Mouse (Mus musculus) neural tube, embryonic 11.5 days (tissue): ENCODE measurements around the gene Gm10306. TPM values are rescaled to one million over a fixed set of nuclear protein-coding genes. Genes with fewer than 3 reads are reported as not detected.

Experiments used
- ATAC-seq: fragments of 200-750 bp; cut with Nextera tagmentation; 2 replicates; pipeline ENCODE4 v1.8.0; 2017; ENCODE audit warnings: moderate number of reproducible peaks, mild to moderate bottlenecking, moderate TSS enrichment, moderate library complexity; ENCODE audit not compliant: insufficient read depth, low FRiP score, low TSS enrichment
- DNase-seq: peaks from one replicate; pipeline ENCODE4 v3.0.0-alpha.2; 2015; ENCODE audit warnings: low spot score
- H3K27ac ChIP-seq: fragments of 300-500 bp; sonication (generic); 2 replicates; pipeline ENCODE4 v1.5.1; 2014; ENCODE audit warnings: low read depth, mild to moderate bottlenecking, low read length
- H3K27me3 ChIP-seq: fragments of 300-500 bp; sonication (generic); 2 replicates; pipeline ENCODE4 v1.6.1; 2014; ENCODE audit warnings: mild to moderate bottlenecking, low read length, mixed read lengths; ENCODE audit not compliant: control insufficient read depth, insufficient read depth
- H3K36me3 ChIP-seq: fragments of 300-500 bp; sonication (generic); 2 replicates; pipeline ENCODE4 v1.6.1; 2014; ENCODE audit warnings: mild to moderate bottlenecking, low read length, moderate library complexity, mixed read lengths; ENCODE audit not compliant: control insufficient read depth, insufficient read depth
- H3K4me1 ChIP-seq: fragments of 300-500 bp; sonication (generic); 2 replicates; pipeline ENCODE4 v1.6.1; 2014; ENCODE audit warnings: low read length, mixed read lengths; ENCODE audit not compliant: control insufficient read depth, insufficient read depth
- H3K4me2 ChIP-seq: fragments of 300-500 bp; sonication (generic); 2 replicates; pipeline ENCODE4 v1.6.1; 2014; ENCODE audit warnings: low read depth, mild to moderate bottlenecking, moderate library complexity
- H3K4me3 ChIP-seq: fragments of 300-500 bp; sonication (generic); 2 replicates; pipeline ENCODE4 v1.5.1; 2014; ENCODE audit warnings: low read depth, low read length
- H3K9ac ChIP-seq: fragments of 300-500 bp; sonication (generic); 2 replicates; pipeline ENCODE4 v1.6.1; 2014; ENCODE audit warnings: mild to moderate bottlenecking, low read length
- H3K9me3 ChIP-seq: fragments of 300-500 bp; sonication (generic); 2 replicates; pipeline ENCODE4 v1.6.1; 2016; ENCODE audit warnings: low read length; ENCODE audit not compliant: control insufficient read depth
- WGBS: fragments of 180-500 bp; shearing (Covaris S2); extraction: QIAGEN DNeasy Blood & Tissue Kit; methylation state at CpG from one replicate; pipeline ENCODE4 v1.1.7; 2014; 5-methylcytosine and 5-hydroxymethylcytosine counted together
- polyA plus RNA-seq: library from polyadenylated mRNA; unstranded; fragments of >200 nt; fragmentation: Nextera tagmentation; extraction: Ambion mirVana; gene quantifications from 2 replicates; pipeline ENCODE4 v1.2.1, GENCODE M21; 2014

Gene Gm10306
- polyA plus RNA-seq, 1 experiment from 2014 or later, result not detected

GRCm38 (mm10) chr4:94557145-94557544, 799 bp downstream of the Gm10306 start:
- 82% methylated on average over 7 of the region's 7 CpGs for WGBS
- ATAC-seq, result no peak
- Histone ChIP-seq H3K27me3 (no peaks in the 10 kb centered on the region), H3K4me3 (no peak overlapping the region), H3K36me3 (no peaks in the 10 kb centered on the region), H3K4me2 (no peak overlapping the region), H3K4me1 (no peaks in the 10 kb centered on the region), H3K9me3 (no peaks in the 10 kb centered on the region), H3K9ac (no peak overlapping the region), H3K27ac (no peak overlapping the region)
- no peak for DNase-seq

- H3K27ac ChIP-seq, result no peak overlapping the region
- no peaks in the 10 kb centered on the region for H3K27me3 ChIP-seq
- H3K9ac ChIP-seq, result no peak overlapping the region
- H3K4me2 ChIP-seq, result no peak overlapping the region
- no peaks in the 10 kb centered on the region for H3K36me3 ChIP-seq
- H3K9me3 ChIP-seq, result no peaks in the 10 kb centered on the region
- H3K4me1 ChIP-seq, result no peaks in the 10 kb centered on the region
- ATAC-seq (no peak), DNase-seq (peak; percentile 11)
- no peak overlapping the region for H3K4me3 ChIP-seq
- WGBS, result 60% methylated on average over 2 of the region's 2 CpGs
Observed at GRCm38 (mm10) chr4:94559266-94559665, 2.9 kb downstream of the Gm10306 start.

- no peak for ATAC-seq
- Histone ChIP-seq H3K4me1 (no peaks in the 10 kb centered on the region), H3K4me2 (no peak overlapping the region), H3K36me3 (no peaks in the 10 kb centered on the region), H3K27me3 (no peaks in the 10 kb centered on the region), H3K27ac (no peak overlapping the region), H3K4me3 (no peak overlapping the region), H3K9me3 (no peaks in the 10 kb centered on the region), H3K9ac (no peak overlapping the region)
- DNase-seq, result no peak
- WGBS, result 79% methylated on average over 1 of the region's 1 CpGs
Observed at GRCm38 (mm10) chr4:94560316-94560715, 4.0 kb downstream of the Gm10306 start.

- ATAC-seq (no peak), DNase-seq (no peak)
- Histone ChIP-seq H3K27me3 (no peaks in the 10 kb centered on the region), H3K36me3 (no peaks in the 10 kb centered on the region), H3K4me1 (no peaks in the 10 kb centered on the region), H3K4me3 (no peak overlapping the region), H3K4me2 (no peak overlapping the region), H3K27ac (no peak overlapping the region), H3K9me3 (no peaks in the 10 kb centered on the region), H3K9ac (no peak overlapping the region)
- WGBS, result 76% methylated on average over 7 of the region's 7 CpGs
Observed at GRCm38 (mm10) chr4:94561954-94562648, 5.8 kb downstream of the Gm10306 start.

- no peak overlapping the region for H3K4me2 ChIP-seq
- no peaks in the 10 kb centered on the region for H3K9me3 ChIP-seq
- H3K9ac ChIP-seq, result no peak overlapping the region
- DNase-seq, result no peak
- H3K27ac ChIP-seq, result no peak overlapping the region
- ATAC-seq, result no peak
- H3K36me3 ChIP-seq, result no peaks in the 10 kb centered on the region
- H3K4me1 ChIP-seq, result no peaks in the 10 kb centered on the region
- H3K27me3 ChIP-seq, result no peaks in the 10 kb centered on the region
- no peak overlapping the region for H3K4me3 ChIP-seq
Observed at GRCm38 (mm10) chr4:94564297-94564696, 8.0 kb downstream of the Gm10306 start.

GRCm38 (mm10) chr4:94572677-94573076, 16.3 kb downstream of the Gm10306 start:
- no peak overlapping the region for H3K27ac ChIP-seq
- H3K4me2 ChIP-seq, result no peak overlapping the region
- no peak overlapping the region for H3K4me3 ChIP-seq
- 0 out of 2 replicates have a peak, but pooled peaks cover 3% of the 10 kb centered on the region for H3K36me3 ChIP-seq
- ATAC-seq, result no peak
- no peak for DNase-seq
- H3K9ac ChIP-seq, result no peak overlapping the region
- 95% methylated on average over 4 of the region's 4 CpGs for WGBS
- H3K4me1 ChIP-seq, result no peaks in the 10 kb centered on the region
- no peaks in the 10 kb centered on the region for H3K27me3 ChIP-seq
- no peaks in the 10 kb centered on the region for H3K9me3 ChIP-seq

- H3K9ac ChIP-seq, result no peak overlapping the region
- H3K36me3 ChIP-seq, result no peaks in the 10 kb centered on the region
- 82% methylated on average over 4 of the region's 4 CpGs for WGBS
- no peak overlapping the region for H3K4me2 ChIP-seq
- no peak overlapping the region for H3K4me3 ChIP-seq
- ATAC-seq (no peak), DNase-seq (no peak)
- no peaks in the 10 kb centered on the region for H3K4me1 ChIP-seq
- no peaks in the 10 kb centered on the region for H3K27me3 ChIP-seq
- H3K27ac ChIP-seq, result no peak overlapping the region
- no peaks in the 10 kb centered on the region for H3K9me3 ChIP-seq
Observed at GRCm38 (mm10) chr4:94591765-94592381, 35.5 kb downstream of the Gm10306 start.

- no peaks in the 10 kb centered on the region for H3K27me3 ChIP-seq
- ATAC-seq (no peak), DNase-seq (no peak)
- no peaks in the 10 kb centered on the region for H3K4me1 ChIP-seq
- no peaks in the 10 kb centered on the region for H3K9me3 ChIP-seq
- H3K27ac ChIP-seq, result no peak overlapping the region
- no peaks in the 10 kb centered on the region for H3K36me3 ChIP-seq
- H3K9ac ChIP-seq, result no peak overlapping the region
- H3K4me2 ChIP-seq, result no peak overlapping the region
- no peak overlapping the region for H3K4me3 ChIP-seq
Observed at GRCm38 (mm10) chr4:94592709-94593108, 36.4 kb downstream of the Gm10306 start.

GRCm38 (mm10) chr4:94601395-94601794, 45.0 kb downstream of the Gm10306 start:
- no peaks in the 10 kb centered on the region for H3K36me3 ChIP-seq
- no peak overlapping the region for H3K9ac ChIP-seq
- peak overlapping the region; percentile 93; the same call in 1 of the 2 replicates for H3K4me3 ChIP-seq
- H3K4me1 ChIP-seq, result 0 out of 2 replicates have a peak, but pooled peaks cover 3% of the 10 kb centered on the region
- DNase-seq (no peak), ATAC-seq (no peak)
- WGBS, result 86% methylated on average over 4 of the region's 4 CpGs
- no peaks in the 10 kb centered on the region for H3K27me3 ChIP-seq
- no peak overlapping the region for H3K4me2 ChIP-seq
- no peak overlapping the region for H3K27ac ChIP-seq
- H3K9me3 ChIP-seq, result no peaks in the 10 kb centered on the region
